Mouse (Mus musculus) kidney, postnatal 25 days (tissue): ENCODE measurements around the gene Efcab2.
A peak's percentile ranks its signal among the peaks of the same experiment; 100 is the strongest.

Experiments
- DNase-seq, 2 experiments: peaks; one replicate each; pipeline ENCODE4 v3.0.0; 2021; ENCODE audit warnings: mixed read lengths in 2 of 2

Gene Efcab2

DNA sequence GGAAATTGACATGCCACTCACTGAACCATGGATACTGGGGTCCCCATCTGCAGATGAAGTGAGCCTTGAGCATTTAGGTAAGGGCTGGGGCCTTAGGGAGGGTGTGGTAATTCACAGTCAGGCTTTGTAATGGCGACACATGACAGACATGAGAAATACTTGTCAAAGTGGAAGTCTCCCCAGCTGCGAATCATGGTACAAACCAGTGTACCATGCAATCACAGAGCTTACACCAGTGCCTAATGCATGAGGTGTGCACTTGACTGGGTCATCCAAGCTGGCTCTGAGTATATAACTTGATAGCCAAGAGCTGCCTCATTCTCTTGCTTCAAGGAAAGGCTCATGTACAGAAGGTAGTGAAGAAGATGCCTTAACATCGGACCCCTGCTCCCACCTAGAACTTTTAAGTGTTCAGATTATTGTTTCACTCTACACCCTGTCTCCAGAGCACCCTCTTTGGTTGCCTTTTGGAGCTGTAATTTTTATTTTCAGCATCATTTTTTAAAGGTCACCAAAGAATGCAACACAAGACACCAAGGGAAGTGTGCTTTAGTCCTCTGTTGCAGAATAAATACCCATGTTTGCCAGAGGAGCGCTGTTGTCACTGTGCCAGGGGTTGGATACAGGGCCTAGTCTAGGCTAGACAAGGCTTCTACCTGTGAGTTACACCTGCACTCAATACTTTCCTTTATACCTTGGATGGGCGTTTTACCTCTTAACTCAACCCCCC, 79.4 kb downstream of the Efcab2 start:
- no peak for DNase-seq

DNA sequence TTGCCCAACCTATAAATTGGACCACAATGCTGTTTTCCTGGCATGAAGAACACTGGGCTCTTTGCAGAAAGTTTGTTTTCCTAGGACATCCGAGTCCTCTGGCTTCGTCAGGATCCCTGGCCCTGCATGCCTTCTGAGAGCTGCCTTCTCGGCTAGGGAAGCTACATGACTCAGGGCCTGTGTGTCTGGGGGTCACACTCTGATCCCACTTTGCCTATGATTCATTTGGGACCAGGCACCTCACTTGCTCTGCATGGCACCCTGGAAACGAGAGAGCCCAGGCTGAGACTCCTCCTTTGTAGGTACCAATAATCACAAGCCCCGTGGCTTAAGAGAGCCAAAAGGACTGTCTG, 80.0 kb downstream of the Efcab2 start:
- DNase-seq, result no peak

DNA sequence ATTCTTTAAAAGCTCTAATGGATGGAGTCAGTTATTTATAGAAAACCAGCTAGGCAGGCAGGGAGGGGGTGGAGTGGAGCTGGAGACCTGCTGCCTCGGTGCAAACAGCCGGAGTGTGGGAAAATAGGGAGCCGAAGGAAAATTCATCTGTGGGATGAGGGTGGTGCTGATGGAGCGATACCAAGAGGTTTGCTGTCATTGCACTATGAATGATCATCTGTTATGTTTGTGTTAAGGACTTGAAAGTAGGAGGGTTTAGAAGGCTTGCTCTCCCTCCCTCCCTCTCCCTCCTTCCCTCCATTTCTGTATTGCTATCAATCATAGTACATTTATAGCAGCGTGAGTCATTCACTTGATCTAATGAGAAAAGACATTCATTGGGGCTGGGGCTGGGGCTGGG, 80.9 kb downstream of the Efcab2 start:
- DNase-seq, result no peak

DNA sequence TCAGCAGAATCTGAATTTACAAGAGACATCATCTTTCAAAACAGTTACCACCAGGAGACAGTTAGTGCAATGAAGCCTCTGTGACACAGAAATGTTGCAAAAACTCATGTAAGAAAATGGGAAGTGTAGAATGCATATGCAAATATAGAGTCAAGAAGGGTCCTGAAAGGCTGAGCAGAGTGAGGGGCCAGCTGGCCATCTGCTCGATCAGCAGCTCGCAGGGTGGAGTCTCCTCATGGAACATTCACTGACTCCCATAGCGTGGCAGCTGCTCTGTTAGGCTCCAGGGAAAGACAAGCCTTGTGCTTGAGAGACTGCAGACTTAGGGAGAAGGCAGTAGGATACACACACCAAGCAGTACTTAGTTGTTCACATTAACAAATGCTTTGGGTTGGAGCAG, 83.2 kb downstream of the Efcab2 start:
- no peak for DNase-seq

DNA sequence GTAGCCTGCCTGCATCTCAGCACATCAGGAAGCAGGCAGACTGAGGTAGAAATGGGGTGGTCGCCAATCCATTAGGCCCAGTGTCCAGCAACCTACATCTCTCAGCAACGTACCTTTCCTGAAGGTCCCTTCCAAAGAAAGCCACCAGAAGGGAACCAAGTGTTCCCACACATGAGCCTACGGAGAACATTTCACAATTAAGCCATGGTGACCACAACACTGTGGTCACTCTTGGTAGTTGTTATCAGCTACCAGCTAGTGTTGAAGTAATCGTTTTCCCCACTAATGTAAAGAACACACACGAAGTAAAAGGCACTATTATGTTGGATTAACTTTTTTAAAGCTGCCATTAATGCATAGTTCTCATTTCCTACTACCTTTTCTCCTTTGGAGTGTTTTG, 85.8 kb downstream of the Efcab2 start:
- DNase-seq, result no peak

DNA sequence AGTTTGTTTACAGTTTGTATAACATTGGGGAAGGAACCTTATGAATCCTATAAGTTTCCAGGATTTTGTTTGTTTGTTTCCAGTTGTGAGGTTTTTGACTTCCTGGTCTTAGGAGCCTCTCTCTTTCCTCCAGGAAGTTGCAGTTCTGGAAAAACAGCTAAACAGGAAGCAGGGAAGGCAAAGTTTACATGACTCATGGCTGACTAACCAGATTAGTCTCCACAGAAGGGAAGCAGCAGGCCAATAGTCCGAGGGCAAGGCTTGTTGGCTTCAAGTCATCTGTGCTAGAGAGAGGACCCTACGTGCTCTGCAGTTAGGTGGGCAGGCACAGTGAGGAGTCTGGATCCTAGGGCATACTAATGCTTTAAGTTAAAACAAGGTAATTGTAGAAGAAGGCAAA, 86.6 kb downstream of the Efcab2 start:
- DNase-seq, result no peak

DNA sequence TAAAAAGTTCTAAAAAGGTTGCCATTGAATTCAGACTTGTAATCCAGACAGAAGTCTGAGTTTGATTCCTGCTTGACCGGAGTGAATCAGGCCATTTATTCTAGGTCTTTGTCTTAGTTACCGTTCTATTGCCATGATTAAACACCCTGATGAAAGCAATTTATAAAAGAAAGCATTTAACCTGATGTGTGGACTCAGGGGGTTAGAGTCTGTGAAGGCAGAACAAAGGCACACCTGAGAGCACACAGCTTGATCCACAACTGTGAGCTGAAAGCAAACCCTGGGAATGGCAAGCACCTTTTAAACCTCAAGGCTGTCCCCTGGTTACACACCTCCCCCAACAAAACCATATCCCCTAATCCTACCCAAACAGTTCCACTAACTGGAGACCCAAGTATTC, 90.3 kb downstream of the Efcab2 start:
- no peak for DNase-seq

DNA sequence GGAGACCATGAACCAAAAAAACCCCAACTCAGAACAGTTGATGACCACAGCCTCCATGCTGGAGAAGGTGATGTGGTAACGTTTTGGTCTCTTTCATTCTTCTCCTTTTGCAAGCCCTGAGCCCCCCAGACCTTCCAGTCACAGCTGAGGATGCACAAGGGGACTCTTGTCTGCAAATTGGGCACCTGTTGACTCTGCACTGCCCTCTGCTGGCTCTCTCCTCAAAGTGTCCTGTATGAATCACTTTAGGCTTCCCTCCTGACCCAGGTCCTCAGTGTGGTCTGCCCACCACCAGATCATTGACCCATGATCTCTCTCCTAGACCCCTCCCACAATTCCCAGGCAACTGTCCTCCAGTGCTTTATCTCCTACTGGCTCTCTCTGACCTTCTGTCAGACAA, 91.0 kb downstream of the Efcab2 start:
- DNase-seq, result peak in 1 of 2 experiments; percentile 37

DNA sequence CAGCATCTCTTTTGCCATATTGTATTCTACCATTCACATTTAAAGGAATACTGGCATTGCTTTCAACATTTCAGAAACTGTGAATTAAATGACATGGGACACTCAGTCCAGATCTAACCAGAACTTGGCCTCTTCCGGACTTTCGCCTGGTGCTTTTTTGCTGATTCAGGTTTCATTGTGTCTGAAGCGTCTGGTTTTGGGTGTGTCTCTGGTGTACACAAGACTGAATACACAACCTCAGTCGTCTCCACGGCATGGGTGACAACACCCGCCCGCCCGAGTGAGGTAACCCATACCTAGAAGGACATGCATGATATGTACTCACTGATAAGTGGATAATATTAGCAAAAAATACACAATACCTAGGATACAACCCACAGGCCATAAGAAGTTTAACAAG, 101.1 kb downstream of the Efcab2 start:
- no peak for DNase-seq

DNA sequence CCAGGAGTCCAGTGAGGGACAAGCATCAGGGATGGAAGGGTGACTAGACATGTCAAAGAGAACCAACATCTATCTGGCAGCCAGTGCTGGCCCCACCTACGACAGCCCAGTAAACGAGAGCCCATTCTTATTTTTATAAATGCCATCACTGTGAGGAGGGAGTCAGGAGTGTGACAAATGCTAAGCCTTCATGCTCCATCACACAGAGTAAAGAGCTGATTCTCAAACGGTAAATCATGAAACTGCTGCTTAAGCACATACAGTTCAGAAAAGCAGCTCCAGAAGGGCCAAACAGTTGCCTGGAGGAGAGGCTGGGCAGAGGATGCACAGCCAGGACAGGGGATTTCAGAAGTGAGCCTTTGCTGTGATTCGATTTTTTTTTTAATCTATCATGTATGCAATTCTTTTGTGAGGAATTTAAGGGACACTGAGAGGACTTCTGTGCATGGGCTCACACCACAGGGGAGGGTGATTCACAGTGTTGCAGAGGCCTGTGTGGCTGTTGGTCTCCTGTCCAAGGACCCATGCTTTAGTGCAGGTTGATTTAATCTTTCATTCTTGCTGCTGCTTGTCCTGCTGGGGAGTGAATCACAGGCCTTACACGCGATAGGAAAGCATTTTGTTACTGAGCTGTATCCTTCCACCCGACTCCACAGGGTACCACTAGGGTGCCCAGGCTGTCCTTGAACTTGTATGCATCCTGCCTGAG, 106.6 kb downstream of the Efcab2 start:
- DNase-seq, result no peak

DNA sequence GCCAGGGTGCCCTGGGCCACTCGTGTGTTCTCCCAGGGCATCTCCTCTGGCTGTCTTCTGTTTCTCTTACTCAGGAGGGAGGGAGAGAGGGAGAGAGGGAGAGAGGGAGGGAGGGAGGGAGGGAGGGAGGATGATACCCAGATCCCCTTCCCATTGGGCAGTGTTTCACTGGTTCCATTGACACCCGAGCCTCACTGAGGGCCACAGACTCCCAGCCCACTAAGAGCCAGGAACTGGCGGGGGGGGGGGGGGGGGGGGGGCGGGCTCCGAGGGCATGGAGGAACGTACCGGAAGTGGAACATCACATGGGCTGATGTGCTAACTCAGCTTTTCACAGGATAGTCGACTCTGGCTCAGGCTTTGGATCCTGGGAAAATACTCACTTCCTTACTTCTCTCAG, 108.1 kb downstream of the Efcab2 start:
- no peak for DNase-seq

DNA sequence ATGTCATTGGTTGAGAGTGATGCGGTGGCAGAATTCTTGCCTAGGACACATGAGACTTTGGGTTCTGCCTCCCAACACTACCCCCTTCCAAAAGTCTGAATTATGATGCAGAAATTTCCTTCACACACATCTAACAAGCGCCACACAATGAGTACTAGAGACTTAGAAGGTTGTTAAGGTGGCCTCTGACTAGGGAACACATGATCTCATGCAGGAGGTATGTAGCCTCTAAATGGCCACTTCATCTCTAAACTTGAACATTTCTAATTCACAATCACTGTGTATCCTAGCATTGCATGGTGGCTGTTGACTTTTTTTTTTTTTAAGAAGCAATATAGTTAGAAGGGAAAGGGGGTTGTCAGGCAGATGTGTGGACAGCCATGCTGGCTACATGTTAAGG, 110.0 kb downstream of the Efcab2 start:
- DNase-seq, result no peak

DNA sequence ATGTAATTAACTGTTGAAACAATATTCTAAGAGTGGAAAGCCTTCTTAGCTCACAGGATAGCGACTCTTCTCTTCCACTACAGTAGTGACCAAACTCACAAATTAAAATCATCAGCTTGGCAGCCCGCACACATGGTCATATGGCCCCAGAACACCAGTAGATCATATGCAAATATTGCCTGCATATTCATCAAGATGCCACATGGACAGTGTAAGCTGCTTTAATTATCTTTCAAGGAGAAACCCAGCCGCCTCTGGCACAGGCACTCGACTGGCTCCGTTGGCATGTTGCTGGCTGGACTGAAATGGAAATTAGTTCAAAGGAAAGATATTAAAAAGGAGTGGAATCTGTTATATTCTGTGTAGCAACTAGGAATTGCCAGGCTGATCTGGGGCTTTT, 116.5 kb downstream of the Efcab2 start:
- no peak for DNase-seq

DNA sequence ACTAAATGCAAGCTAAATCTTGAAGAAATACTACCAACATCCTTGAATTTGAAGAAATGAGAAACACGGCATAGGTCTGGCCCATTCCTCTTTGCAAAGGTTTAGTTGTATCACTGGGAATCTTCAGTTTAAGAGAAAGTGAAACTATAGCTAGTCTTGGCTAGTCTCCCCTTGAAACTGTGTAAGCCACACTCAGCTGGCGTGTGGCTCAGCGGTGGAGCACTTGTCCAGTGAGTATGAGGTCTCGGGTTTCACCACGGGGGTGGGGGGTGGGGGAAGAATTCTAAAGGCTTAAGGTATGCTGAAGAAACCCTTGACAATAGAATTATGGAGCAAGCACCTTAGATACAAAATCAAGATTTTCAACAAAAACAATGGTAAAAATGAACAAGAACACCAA, 117.3 kb downstream of the Efcab2 start:
- no peak for DNase-seq

DNA sequence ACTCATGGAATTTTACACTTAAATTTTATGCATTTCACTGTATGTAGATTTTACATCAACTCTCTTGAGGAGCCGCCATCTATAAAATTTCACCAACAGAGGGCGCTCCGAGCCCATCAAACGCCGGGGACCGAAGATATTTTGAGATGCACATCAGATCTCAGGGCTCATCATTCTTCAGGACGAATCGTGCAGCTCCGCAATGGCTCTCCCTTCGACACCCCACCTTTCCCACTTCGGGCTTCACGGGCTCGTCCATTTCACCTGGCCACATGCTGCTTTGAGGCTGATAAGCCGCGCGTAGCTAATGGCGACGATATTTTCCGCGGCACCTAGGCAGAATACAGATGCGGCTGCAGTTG, 121.3 kb downstream of the Efcab2 start:
- DNase-seq, result peak; percentile 58 to 77

DNA sequence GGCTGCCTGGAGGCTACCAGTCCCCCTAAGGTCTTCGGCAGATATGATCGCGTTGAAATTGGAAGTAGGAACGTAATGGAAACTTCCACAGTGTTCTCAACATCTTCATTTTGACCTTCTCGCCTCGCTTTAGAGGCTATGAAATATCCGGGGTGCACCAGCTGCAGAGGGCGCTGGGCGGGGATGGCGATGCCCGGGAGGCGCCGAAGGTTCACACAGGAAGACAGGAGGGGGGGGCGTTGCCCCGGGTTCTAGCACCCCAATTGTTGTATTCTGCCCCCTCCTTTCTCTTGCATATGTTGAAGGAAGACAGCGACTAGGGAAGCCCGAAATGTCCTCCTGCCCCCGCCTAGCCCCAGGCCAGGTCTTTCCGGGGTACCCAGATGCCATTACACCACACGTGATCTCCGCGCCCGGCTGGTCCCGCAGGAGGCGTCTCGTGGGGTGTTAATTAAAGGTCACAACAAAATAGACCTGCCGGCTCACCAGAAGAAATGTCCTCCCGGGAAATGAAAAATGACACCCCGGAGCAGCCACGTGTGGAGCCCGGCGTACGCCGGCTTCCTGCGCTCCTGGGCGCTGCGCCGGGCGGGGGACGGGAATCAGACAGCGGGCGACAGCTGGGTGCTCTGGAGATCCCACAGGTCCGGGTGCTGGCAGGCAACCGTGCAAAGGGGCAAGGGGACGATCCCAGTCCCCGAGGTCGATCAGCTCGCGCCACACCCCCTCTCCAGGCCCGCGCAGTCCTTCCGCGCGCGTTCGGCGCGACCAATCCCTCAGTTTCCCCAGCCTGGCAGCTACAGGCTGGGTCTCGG, 121.9 kb downstream of the Efcab2 start:
- DNase-seq, result peak; percentile 32 to 53

DNA sequence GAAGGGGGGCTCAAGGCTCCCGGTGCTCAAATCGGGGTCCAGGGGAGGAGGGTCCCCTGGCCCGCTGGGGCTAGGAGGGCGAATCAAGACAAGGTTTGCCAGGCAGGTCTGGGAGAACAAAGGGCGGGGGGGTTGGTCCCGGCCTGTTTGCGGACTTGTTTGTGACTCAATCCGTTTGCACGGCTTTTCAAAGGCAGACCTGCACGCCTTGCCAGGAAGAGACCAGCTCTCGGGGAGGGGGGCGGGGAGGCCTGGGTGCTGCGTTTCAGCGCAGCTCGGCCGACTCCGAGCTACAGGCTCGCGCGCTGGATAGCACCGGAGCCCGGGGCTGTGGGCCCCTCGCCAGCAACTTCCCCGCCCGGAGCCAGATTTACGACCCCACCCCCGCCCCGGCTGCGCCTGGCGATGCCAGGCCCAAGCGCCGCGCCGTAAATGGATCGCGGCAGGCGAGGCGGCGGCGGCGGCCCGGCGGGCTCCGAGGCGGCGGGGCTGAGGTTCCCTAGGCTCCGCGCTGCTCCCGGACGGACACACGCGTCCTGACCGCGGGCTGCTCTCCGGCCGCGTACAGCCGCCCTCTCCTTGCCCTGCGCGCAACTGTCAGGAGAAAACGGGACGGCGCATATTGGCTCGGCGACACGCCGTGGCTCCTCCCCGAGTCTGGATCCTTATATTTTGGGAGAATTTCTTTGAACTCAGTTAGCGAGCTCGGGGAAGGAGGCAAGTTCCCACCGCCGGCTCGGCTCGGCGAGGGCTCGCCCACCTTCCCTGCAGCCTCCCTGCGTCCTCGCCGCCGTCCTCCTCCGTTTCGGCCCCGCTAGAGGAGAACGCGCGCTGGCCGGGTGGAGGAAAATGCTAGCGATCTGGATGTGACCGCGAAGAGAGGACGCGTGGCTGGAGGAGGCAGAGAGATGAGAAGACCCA, 122.8 kb downstream of the Efcab2 start, which contains the start of gene Kif26b:
Kif26b (plus strand) TSS at position 695 of the 921 bp plus-strand sequence.
- peak; percentile 21 to 49 for DNase-seq

DNA sequence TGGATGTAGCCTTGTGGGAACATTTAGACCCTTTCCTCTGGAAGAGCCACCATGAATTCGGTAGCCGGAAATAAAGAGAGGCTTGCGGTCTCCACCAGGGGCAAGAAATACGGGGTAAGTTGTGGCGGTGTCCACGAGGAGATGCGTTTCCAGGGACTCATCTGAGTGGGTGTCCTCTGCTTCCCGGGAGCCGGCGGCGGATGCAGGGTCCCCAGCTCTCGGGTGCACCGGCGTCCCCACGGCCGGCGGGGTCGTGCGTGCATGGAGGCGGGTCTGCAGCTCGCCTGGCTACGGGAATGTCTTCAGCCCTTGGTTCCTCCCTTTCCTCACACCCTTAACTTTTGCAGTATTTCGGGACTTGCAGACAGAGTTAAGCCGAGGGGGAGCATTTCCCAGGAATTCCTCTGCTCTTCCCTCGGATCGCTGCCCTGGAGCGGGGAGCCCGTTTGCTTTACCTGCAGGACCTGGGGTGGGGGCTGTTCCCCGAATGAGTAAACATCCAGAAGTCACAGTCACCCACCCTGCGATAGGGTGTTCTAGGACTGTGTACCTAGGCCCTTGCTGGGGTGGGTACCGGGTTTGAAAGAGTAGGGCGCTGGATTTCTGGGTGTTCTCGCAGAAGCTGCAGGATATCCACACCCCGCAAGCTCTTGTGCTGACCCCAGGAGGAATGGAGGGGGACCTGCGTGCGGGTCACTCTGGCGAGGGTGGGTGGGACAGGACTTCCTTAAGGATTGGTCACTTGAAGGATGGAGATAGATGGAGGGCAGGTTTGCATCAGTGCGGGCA, 123.8 kb downstream of the Efcab2 start:
- no peak for DNase-seq

DNA sequence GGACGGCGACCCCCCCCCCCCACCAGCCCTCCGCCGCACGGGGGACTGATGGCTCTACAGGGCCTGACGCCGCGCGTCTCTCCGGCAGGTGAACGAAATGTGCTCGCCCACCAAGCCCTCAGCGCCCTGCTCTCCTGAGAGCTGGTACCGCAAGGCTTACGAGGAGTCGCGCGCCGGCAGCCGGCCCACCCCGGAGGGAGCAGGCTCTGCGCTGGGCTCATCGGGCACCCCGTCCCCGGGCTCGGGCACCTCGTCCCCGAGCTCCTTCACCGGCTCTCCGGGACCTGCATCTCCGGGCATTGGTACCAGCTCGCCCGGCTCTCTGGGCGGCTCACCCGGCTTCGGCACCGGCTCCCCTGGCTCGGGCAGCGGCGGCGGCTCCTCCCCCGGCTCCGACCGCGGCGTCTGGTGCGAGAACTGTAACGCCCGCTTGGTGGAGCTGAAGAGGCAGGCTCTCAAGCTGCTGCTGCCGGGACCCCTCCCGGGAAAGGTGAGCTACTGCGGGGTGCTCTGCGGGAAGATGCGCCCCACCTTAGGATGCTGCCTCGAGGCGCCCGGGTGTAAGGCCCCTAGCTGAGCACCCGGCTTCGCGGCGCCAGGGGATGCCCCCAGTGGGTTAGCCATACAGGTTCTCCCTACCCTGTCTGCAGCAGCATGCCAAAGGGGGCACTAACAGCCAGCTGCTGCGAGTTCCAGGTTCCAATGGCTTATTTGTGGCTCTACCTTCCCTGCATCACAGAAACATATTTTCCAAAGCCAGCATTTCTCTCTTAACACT, 124.6 kb downstream of the Efcab2 start:
- peak; percentile 79 to 86 for DNase-seq
